Mouse (Mus musculus) thymus, postnatal 25 days (tissue): ENCODE results near the gene Gm44973.
A peak's percentile ranks its signal among the peaks of the same experiment; 100 is the strongest.
"Not testable (repeated sequence)": the region's sequence is repeated elsewhere in the genome, so short reads cannot be mapped to it uniquely, and the experiment has no call there.

ENCODE experiments used
- DNase-seq: peaks from one replicate; pipeline ENCODE4 v3.0.0; 2022

Gene Gm44973

DNA sequence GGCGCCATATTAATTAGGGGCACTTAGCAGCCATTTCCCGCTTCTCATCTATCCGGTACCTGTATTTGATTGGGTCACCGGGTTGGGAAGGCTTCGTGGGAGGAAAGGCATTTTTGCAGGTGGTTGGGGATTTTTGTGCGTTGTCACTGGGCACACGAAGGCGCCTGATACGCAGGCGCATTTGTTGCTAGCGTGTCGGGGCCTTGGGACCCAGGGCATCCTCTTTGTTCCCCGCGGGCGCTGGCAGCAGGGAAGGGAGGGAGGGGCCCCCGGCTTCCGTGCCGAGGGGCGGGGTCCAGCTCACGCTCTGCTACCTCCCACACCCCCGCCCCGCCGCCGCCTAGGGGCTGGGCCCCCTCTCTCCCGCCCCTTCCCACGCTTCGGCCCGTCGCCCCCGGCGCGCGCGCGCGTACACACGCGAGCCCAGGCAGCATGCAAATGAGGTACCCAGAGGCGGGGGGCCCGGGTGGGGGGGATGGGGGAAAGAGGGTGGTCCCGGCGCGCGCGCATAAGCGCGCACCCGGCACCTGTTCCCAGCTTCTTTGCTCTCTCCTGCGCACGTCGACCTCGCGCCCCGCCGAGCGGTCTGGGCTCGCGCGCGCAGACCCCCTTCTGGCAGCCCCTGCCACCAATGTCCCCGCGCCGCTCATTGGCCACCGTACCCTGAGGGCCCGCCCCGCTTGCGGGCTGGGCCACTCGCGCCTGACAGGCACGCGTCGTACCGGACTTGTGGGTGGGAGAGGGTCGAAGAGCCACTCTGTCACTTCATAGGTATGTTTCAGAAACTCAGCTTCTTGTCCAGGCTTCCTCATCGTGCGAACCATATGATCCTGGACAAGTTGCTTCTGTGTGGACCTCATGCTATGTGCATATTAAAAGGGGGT, at the start of gene Gm44973:
Gene Gm44973, plus strand, starts transcription at position 379 of the 884 bp plus-strand sequence.
- peak; percentile 96 for DNase-seq

DNA sequence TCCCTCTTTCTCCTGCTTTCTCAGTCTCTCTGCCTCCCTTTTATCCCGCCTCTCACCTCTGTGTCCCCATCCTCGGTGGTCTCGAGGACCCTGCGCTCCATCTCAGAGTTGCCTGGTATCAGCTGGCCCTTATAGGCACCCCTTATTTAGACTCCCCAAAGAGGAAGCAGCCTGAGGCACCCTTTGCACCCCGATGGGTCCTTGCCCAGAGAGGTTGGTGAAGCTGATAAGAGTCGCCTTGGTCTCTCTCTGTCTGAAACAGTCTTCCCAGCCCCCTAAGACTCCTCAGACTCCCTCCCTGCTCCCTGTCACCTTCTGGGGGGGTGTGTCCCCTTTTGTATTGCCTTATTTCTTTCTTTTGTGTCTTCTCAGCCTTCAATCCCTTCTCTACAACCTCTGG, 44.2 kb upstream of the Gm44973 start, which contains the start of gene Sbk3:
Gene Sbk3, minus strand, starts transcription at position 101 of the 400 bp plus-strand sequence.
- no peak for DNase-seq

GRCm38 (mm10) chr7:4971710-4972109, 43.6 kb upstream of the Gm44973 start:
- DNase-seq = no peak

DNA sequence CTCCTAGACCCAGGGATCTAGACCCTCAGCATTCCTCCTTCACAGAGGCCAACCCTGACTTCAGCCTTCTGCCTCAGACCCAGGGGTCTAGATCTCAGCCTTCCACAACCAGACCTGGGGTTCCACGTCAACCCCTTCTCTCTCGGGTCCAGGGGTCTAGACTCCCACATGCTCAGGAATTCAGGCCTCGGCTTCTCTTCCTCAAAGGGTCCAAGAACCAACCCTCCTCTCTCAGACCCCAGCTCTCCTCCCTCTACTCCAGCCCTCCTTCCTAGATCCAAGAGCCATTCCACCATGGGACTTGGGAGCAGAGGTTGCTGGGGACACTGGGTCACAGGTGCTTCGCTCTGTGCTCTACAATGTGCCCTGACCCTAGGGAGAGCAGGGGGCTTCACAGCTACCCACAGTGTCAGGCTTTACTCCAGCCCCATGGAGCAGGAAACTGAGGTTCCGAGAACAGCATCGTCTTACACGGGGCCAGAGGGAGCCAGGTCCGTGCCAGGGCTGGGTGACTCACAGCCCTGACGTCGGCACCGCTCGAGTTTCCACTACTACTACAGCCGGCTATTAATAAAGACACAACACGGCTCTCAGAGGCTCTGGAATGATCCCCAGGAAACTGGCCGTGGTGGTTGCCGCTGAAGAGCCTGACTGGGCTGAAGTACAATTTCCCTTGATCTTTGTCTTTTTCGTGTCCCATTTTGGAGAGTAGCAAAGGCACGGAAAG, 42.8 kb upstream of the Gm44973 start:
- DNase-seq = no peak

GRCm38 (mm10) chr7:4975455-4975854, 39.8 kb upstream of the Gm44973 start:
- no peak for DNase-seq

GRCm38 (mm10) chr7:4976832-4977231, 38.5 kb upstream of the Gm44973 start:
- no peak for DNase-seq

DNA sequence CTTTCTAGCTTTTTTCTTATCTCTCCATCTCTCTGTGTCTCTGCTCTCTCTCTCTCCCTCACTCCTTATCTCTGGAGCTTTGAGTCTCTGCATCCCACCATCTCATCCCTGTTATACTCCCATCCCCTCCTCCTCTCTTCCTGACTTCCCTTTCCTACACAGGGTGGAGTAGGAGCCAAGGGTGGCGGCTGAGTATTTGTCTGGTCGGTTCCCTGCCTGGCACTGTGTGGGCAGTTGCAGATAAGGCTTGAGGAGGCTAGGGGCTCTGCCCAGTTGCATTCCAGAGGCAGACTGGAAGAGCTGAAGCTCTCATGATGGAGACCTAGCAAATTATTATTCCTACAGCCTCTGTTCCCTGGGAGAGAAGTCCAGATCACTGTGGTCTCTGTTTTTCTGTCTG, 27.0 kb upstream of the Gm44973 start:
- no peak for DNase-seq

GRCm38 (mm10) chr7:4993347-4993998, 21.8 kb upstream of the Gm44973 start:
- DNase-seq = no peak

DNA sequence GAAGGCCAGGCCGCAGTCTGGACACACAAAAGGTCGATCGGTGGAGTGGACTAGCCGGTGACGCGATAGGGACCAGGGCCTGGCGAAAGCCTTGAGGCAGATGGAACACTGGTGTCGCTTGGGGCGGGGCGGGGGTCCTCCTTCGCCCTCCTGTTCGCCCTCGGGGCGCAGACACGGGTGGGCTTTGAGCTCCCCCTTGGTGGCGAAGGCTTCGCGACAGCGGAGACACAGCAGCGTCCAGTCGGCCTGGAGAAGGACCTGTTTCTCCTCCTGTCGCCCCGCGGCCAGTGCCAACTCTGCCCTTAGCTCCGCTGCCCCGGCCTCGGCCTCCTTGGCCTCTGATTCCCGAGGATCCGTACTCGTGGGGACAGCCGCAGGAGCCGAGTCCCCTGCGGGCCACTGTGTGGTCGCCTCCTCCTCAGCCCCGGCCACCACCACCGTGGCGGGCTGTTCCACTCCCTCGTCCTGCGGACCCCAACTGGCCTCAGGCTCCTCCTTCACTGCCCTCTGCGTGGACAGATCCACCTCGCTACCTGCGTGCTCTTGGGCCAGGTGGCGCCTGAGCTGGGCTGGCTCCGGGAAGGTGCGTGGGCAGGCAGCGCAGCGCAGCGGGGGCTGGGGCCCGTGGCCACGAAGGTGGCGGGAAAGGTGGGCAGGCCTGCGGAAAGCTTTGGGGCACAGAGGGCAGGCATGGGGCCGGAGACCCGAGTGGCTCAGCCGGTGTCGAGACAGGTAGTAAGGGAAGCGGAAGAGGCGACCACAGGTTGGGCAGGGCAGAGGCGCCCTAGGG, 21.1 kb upstream of the Gm44973 start:
- no peak for DNase-seq

GRCm38 (mm10) chr7:4995268-4996002, 19.9 kb upstream of the Gm44973 start:
- no peak for DNase-seq

GRCm38 (mm10) chr7:4996003-4996895, 19.0 kb upstream of the Gm44973 start, which contains the start of gene Zfp579:
TSS of gene Zfp579 (minus strand) at chr7:4996158.
- DNase-seq = peak; percentile 90

DNA sequence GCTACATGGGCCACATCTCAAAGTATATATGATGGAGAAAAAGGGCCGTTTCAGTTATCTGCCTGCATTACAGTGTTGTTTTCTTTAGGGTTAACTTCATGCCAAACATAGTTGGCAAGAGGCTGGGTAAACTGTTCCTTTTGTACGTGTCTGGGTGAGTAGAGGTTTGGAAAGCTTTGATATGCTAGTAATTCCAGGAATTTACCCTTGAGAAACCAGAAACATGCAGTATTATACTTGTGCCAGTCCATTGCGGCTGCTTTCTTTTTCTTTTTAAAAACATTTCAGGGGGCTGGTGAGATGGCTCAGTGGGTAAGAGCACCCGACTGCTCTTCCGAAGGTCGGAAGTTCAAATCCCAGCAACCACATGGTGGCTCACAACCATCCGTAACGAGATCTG, 18.4 kb upstream of the Gm44973 start:
- DNase-seq = no peak

DNA sequence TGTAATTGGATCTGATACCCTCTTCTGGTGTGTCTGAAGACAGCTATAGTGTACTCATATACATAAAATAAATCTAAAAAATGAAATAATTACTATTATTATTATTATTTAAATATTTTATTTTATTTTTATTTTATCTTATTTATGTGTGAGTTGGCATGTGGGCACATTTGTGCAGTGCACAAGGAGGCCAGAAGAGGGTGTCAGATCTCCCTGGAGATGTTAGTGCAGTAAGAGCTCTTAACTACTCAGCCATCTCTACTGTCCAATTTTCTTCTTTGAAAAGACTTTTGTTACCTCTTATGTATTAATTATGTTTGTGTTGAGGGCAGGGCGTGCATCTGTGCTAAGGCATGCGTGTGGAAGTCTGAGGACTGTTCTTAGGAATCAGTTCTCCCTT, 15.4 kb upstream of the Gm44973 start:
- DNase-seq = peak; percentile 54

DNA sequence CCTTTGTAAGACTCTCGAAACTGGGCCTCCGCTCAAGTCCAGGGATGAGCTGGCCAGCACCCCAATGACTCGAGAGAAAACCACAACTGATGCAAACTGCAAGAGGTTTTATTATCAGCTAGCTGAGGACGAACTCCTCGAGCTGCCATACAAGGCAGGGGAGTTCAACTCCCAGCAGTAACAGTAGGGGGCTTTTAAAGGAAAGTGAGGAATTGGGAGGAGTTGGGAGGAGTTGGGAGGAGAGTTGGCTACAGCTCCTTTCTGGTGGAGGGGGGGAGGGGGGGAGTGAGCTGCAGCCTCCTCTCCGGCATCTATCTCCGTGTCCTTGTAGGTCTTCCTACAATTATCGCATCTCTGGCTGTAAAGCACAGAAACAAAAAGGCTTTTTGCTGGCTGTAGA, 12.4 kb upstream of the Gm44973 start:
- DNase-seq = not testable (repeated sequence)

- DNase-seq = no peak
Measured at GRCm38 (mm10) chr7:5008229-5008628, 7.1 kb upstream of the Gm44973 start.

- DNase-seq = no peak
Measured at GRCm38 (mm10) chr7:5012681-5013513, 2.4 kb upstream of the Gm44973 start.

DNA sequence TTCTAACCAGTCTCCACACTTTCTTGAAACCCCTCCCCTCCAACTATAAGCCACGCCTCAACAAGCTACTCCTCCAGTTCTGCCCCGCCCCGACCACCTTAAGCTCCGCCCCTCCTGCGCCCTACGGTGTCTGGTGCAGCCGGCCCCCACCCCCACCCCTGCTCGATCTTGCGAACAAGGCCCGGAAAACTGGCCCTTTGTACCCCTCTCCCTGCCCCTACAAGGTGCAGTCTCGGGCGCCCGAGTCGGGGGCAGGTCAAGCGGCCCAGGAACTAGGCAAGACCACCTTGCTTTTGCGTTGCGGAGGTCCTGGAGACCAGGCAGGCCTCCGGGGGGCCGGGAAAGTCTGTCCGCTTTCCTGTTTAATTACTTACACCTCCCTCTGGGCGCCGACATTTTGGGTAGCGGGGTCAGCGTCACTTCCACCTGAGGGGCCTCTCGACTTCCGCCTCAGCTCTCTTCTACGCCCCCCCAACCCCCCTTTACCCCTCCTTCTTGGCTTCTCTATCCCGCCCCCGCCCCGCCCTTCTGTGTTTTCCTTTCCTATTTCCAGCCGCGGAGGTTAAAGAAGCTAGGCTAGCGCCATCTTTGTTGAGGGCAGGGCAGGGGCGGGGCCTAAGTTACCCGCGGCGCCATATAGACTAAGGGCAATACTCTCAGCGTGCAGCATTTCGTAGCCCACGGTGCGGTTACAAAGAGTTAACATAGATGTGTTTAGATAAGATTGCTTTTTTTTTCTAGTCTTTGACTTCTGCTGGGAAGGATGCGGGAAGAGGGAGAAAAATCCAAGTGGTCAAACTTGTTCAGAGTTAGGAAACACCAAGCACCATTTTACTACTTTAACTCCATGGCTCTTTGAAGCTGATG, 812 bp upstream of the Gm44973 start, which contains the start of the genes Zfp524 and Fiz1:
Gene Zfp524, plus strand, starts transcription at position 165 of the 867 bp plus-strand sequence.
Gene Fiz1, minus strand, starts transcription at position 447 of the 867 bp plus-strand sequence.
- peak; percentile 98 for DNase-seq

- DNase-seq = no peak
Measured at GRCm38 (mm10) chr7:5016057-5016456, 761 bp downstream of the Gm44973 start.

DNA sequence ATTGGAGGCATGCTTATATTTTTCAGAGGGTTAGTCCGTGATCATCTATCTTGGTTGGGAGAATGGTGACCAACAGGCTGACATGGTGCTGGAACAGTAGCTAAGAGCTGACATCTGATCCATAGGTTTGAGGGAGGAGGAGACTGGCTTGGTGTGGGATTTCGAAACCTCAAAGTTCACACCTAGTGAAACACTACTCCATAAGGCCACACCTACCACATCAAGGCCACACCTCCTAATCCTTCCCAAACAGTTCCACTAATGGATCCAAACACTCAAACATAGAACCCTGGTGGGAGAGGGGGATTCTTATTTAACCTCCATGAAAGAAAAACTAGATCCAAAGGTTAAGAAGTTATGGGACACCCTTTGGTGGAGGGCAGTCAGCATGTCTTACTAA, 1.6 kb downstream of the Gm44973 start:
- DNase-seq = no peak
